Mouse (Mus musculus) kidney, embryonic 15.5 days (tissue): ENCODE data around the gene Eif1. TPM values are rescaled to one million over a fixed set of nuclear protein-coding genes. Genes with fewer than 3 reads are reported as not detected.
"Not testable (repeated sequence)": the region's sequence is repeated elsewhere in the genome, so short reads cannot be mapped to it uniquely, and the experiment has no call there.

Experiments used
- ATAC-seq: fragments of 200-750 bp; cut with Nextera tagmentation; replicated peaks from 2 replicates; pipeline ENCODE4 v1.8.0; 2017; ENCODE audit warnings: moderate TSS enrichment; ENCODE audit not compliant: low FRiP score
- H3K27ac ChIP-seq: fragments of 300-500 bp; sonication (generic); 2 replicates; pipeline ENCODE4 v1.5.1; 2015; ENCODE audit warnings: mild to moderate bottlenecking, inconsistent platforms
- H3K27me3 ChIP-seq: fragments of 300-500 bp; sonication (generic); 2 replicates; pipeline ENCODE4 v1.6.1; 2015; ENCODE audit warnings: inconsistent platforms
- H3K36me3 ChIP-seq: fragments of 300-500 bp; sonication (generic); 2 replicates; pipeline ENCODE4 v1.6.1; 2015; ENCODE audit warnings: inconsistent platforms
- H3K4me1 ChIP-seq: fragments of 300-500 bp; sonication (generic); 2 replicates; pipeline ENCODE4 v1.6.1; 2015; ENCODE audit warnings: inconsistent platforms
- H3K4me2 ChIP-seq: fragments of 300-500 bp; sonication (generic); 2 replicates; pipeline ENCODE4 v1.6.1; 2015; ENCODE audit warnings: moderate library complexity, mild to moderate bottlenecking, inconsistent platforms
- H3K4me3 ChIP-seq: fragments of 300-500 bp; sonication (generic); replicated peaks from 2 replicates; pipeline ENCODE4 v1.5.1; 2015; ENCODE audit warnings: mild to moderate bottlenecking, inconsistent platforms
- H3K9ac ChIP-seq: fragments of 300-500 bp; sonication (generic); 2 replicates; pipeline ENCODE4 v1.6.1; 2015; ENCODE audit warnings: mild to moderate bottlenecking, inconsistent platforms
- H3K9me3 ChIP-seq: fragments of 300-500 bp; sonication (generic); replicated peaks from 2 replicates; pipeline ENCODE4 v1.6.1; 2016; ENCODE audit warnings: inconsistent platforms
- WGBS: fragments of 180-500 bp; shearing (Covaris S2); methylation state at CpG from one replicate; pipeline ENCODE4 v1.1.7; 2015; ENCODE audit warnings: mixed read lengths; 5-methylcytosine and 5-hydroxymethylcytosine counted together
- polyA plus RNA-seq: library from polyadenylated mRNA; unstranded; fragments of >200 nt; fragmentation: Nextera tagmentation; extraction: Ambion mirVana; gene quantifications from 2 replicates; pipeline ENCODE4 v1.2.1, GENCODE M21; 2015

Gene Eif1
- polyA plus RNA-seq, 1 experiment from 2014 or later, result 1,620 TPM

GRCm38 (mm10) chr11:100327761-100328160 lies 8.1 kb downstream of the Eif1 start:
- peaks cover 2% of the 10 kb centered on the region for H3K36me3 ChIP-seq
- no peak overlapping the region for H3K9ac ChIP-seq
- H3K4me1 ChIP-seq, result 0 out of 2 replicates have a peak, but pooled peaks cover 5% of the 10 kb centered on the region
- H3K4me3 ChIP-seq, result no peak overlapping the region
- ATAC-seq, result no peak
- no peak overlapping the region for H3K4me2 ChIP-seq
- H3K27ac ChIP-seq, result no peak overlapping the region
- no peaks in the 10 kb centered on the region for H3K9me3 ChIP-seq
- no peaks in the 10 kb centered on the region for H3K27me3 ChIP-seq
- 80% methylated on average over 6 of the region's 6 CpGs for WGBS

- H3K36me3 ChIP-seq, result no peaks in the 10 kb centered on the region
- no peak for ATAC-seq
- no peak overlapping the region for H3K4me3 ChIP-seq
- no peak overlapping the region for H3K4me2 ChIP-seq
- 0 out of 2 replicates have a peak, but pooled peaks cover 5% of the 10 kb centered on the region for H3K4me1 ChIP-seq
- 41% methylated on average over 16 of the region's 16 CpGs for WGBS
- no peaks in the 10 kb centered on the region for H3K27me3 ChIP-seq
- H3K9ac ChIP-seq, result no peak overlapping the region
- no peak overlapping the region for H3K27ac ChIP-seq
- H3K9me3 ChIP-seq, result no peaks in the 10 kb centered on the region
These were observed 10.6 kb downstream of the Eif1 start for GRCm38 (mm10) chr11:100330235-100330634.

GRCm38 (mm10) chr11:100330816-100331375 lies 11.2 kb downstream of the Eif1 start:
- H3K9me3 ChIP-seq, H3K4me1 ChIP-seq, H3K9ac ChIP-seq, H3K4me2 ChIP-seq, H3K27ac ChIP-seq, H3K36me3 ChIP-seq, H3K27me3 ChIP-seq, H3K4me3 ChIP-seq, ATAC-seq: not testable (repeated sequence)
- 58% methylated on average over 8 of the region's 8 CpGs for WGBS

GRCm38 (mm10) chr11:100332766-100333515 lies 13.3 kb downstream of the Eif1 start:
- H3K9ac ChIP-seq, result no peak overlapping the region
- no peaks in the 10 kb centered on the region for H3K9me3 ChIP-seq
- H3K4me3 ChIP-seq, result no peak overlapping the region
- 60% methylated on average over 9 of the region's 9 CpGs for WGBS
- no peak overlapping the region for H3K27ac ChIP-seq
- H3K27me3 ChIP-seq, result no peaks in the 10 kb centered on the region
- H3K36me3 ChIP-seq, result no peaks in the 10 kb centered on the region
- no peak for ATAC-seq
- H3K4me2 ChIP-seq, result no peak overlapping the region
- H3K4me1 ChIP-seq, result 0 out of 2 replicates have a peak, but pooled peaks cover 5% of the 10 kb centered on the region

GRCm38 (mm10) chr11:100333944-100334457 lies 14.3 kb downstream of the Eif1 start, which contains the start of gene Gast:
Gast (plus strand) TSS chr11:100334407.
- no peak within 1 kb of the TSS for H3K27ac ChIP-seq
- H3K4me2 ChIP-seq, result no peak within 1 kb of the TSS
- no peaks in the 10 kb centered on the region for H3K36me3 ChIP-seq
- H3K4me1 ChIP-seq, result 0 out of 2 replicates have a peak, but pooled peaks cover 5% of the 10 kb centered on the region
- H3K9ac ChIP-seq, result no peak within 1 kb of the TSS
- H3K27me3 ChIP-seq, result no peaks in the 10 kb centered on the region
- no peak within 1 kb of the TSS for H3K4me3 ChIP-seq
- 82% methylated on average over 6 of the region's 6 CpGs for WGBS
- H3K9me3 ChIP-seq, result no peaks in the 10 kb centered on the region
- no peak for ATAC-seq

GRCm38 (mm10) chr11:100335731-100336130 lies 16.0 kb downstream of the Eif1 start:
- no peaks in the 10 kb centered on the region for H3K27me3 ChIP-seq
- no peak for ATAC-seq
- WGBS, result 46% methylated on average over 3 of the region's 3 CpGs
- H3K9ac ChIP-seq, result no peak overlapping the region
- no peak overlapping the region for H3K4me3 ChIP-seq
- no peaks in the 10 kb centered on the region for H3K4me1 ChIP-seq
- no peaks in the 10 kb centered on the region for H3K36me3 ChIP-seq
- H3K4me2 ChIP-seq, result no peak overlapping the region
- no peaks in the 10 kb centered on the region for H3K9me3 ChIP-seq
- H3K27ac ChIP-seq, result no peak overlapping the region

GRCm38 (mm10) chr11:100344269-100344668 lies 24.6 kb downstream of the Eif1 start:
- no peaks in the 10 kb centered on the region for H3K4me1 ChIP-seq
- no peak overlapping the region for H3K4me2 ChIP-seq
- 84% methylated on average over 10 of the region's 10 CpGs for WGBS
- no peaks in the 10 kb centered on the region for H3K9me3 ChIP-seq
- no peaks in the 10 kb centered on the region for H3K27me3 ChIP-seq
- no peaks in the 10 kb centered on the region for H3K36me3 ChIP-seq
- no peak overlapping the region for H3K27ac ChIP-seq
- H3K9ac ChIP-seq, result no peak overlapping the region
- no peak for ATAC-seq
- H3K4me3 ChIP-seq, result no peak overlapping the region

GRCm38 (mm10) chr11:100352076-100352857 lies 32.6 kb downstream of the Eif1 start:
- no peaks in the 10 kb centered on the region for H3K36me3 ChIP-seq
- no peaks in the 10 kb centered on the region for H3K9me3 ChIP-seq
- H3K9ac ChIP-seq, result no peak overlapping the region
- ATAC-seq, result no peak
- no peak overlapping the region for H3K4me2 ChIP-seq
- H3K27me3 ChIP-seq, result peaks cover 47% of the 10 kb centered on the region
- peaks cover 26% of the 10 kb centered on the region for H3K4me1 ChIP-seq
- no peak overlapping the region for H3K27ac ChIP-seq
- WGBS, result 25% methylated on average over 10 of the region's 10 CpGs
- H3K4me3 ChIP-seq, result no peak overlapping the region

- Histone ChIP-seq H3K9ac (peak overlapping the region; percentile 52), H3K4me3 (peak overlapping the region; percentile 60), H3K4me1 (peaks cover 26% of the 10 kb centered on the region), H3K36me3 (no peaks in the 10 kb centered on the region), H3K27me3 (peaks cover 76% of the 10 kb centered on the region), H3K4me2 (peak overlapping the region; percentile 96), H3K9me3 (no peaks in the 10 kb centered on the region), H3K27ac (no peak overlapping the region)
- peak; percentile 48 for ATAC-seq
- WGBS, result under 1% methylated on average over 51 of the region's 54 CpGs
These were observed 35.7 kb downstream of the Eif1 start for GRCm38 (mm10) chr11:100355151-100355951.

GRCm38 (mm10) chr11:100355972-100356818 lies 36.5 kb downstream of the Eif1 start, which contains the start of gene Hap1:
Hap1 (minus strand) TSS chr11:100356128.
- H3K9ac ChIP-seq, result peak within 1 kb of the TSS; percentile 52
- peak within 1 kb of the TSS; percentile 96 for H3K4me2 ChIP-seq
- H3K4me3 ChIP-seq, result peak within 1 kb of the TSS; percentile 60
- peaks cover 26% of the 10 kb centered on the region for H3K4me1 ChIP-seq
- peaks cover 80% of the 10 kb centered on the region for H3K27me3 ChIP-seq
- 2% methylated on average over 49 of the region's 49 CpGs for WGBS
- no peak within 1 kb of the TSS for H3K27ac ChIP-seq
- peak; percentile 52 for ATAC-seq
- H3K36me3 ChIP-seq, result no peaks in the 10 kb centered on the region
- H3K9me3 ChIP-seq, result no peaks in the 10 kb centered on the region
